Mouse (Mus musculus) induced T-regulatory cell, adult 2 months (primary cell): ENCODE measurements around the gene Arhgef7.

ENCODE experiments used
- DNase-seq: peaks from one replicate; pipeline ENCODE4 v3.0.0-alpha.2; 2012; ENCODE audit warnings: low read depth

Arhgef7 gene

GRCm38 (mm10) chr8:11717194-11717593, 10.3 kb upstream of the Arhgef7 start:
- DNase-seq: no peak

DNA sequence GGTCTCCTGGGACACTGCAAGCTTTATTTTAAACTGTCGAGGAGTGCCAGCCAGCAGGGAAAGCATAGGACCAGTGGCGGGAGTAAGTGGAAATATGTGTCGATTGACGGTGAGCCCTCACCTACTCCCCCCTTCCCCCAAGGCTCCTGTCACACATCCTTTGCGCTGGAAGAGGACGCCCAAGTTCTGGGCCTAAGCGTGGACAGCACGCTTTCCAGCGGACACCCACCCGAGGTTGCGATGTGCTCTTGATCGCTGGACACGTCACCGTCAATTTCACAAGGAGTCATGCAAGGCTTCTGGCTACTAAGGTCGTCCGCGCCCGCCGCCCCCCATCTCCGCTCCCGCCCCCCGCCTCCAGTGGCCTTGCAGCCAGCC, 259 bp upstream of the Arhgef7 start:
- no peak for DNase-seq

DNA sequence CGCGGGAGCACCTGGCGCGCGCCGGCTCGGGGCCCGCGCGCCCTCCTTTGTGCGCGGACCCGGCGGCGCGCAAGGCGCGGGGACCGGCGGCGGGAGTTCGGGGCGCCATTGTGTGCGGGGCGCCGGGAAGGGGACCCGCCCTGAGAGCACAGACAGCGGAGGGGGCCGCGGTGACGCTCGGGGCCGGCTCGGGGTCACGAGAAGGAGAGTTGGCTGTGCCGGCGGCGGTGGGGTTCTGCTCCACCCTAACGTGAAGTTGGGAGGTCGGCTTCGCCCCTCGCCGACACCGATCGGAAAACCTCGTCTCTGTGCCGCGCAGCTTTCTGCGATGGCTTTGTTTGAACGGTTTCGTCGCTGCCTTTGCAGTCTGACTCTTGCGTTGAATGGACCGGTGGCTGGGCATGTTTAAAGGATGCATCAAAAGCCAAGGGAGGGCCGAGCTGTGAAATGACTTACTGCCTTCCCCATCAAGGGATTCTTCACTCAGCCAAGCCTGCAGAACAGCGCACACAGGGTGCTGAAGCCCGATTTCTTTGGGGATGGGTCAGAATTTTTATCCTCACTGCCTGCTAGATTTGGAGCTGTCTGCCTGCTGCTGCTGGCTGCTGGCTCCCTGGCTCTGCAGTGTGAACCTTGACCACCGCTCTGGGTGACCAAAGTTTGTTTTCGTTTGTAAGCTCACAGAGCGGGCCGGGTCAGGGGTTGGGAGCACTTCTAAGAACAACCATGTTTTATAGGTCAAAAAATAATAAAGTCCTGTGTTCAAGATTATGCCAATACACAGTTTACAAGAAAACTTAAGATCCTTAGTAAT, 1.2 kb downstream of the Arhgef7 start:
- no peak for DNase-seq

GRCm38 (mm10) chr8:11730271-11730940, 2.9 kb downstream of the Arhgef7 start:
- DNase-seq: no peak

DNA sequence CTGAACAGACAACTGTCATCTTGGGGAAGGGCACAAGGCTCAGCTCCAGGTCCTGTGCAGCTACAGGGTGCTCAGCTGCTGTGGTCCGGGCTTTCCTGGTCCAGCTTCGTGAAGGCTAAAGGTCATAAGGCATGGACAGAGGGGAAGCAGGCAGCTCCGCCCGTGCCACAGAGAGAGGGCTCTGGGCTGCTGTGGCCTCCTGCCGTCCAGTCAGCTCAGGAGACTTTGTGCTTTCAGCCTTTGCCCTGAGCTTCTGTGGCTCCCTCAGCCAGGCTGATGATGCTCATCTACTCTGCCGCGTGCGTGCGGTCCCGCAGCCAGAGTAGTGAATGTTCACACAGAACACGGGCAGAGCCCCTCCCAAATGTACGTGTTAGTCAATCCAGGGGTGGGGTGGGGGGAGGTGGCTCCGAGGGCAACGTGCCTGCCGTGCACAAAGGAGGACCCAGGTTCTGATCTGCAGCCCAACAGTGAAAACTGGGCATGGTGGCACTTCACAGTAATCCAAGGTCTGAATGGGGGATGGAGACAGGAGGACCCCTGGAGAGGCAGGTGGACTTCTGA, 8.2 kb downstream of the Arhgef7 start:
- no peak for DNase-seq

- no peak for DNase-seq
These were observed 9.6 kb downstream of the Arhgef7 start for GRCm38 (mm10) chr8:11737096-11737495.

DNA sequence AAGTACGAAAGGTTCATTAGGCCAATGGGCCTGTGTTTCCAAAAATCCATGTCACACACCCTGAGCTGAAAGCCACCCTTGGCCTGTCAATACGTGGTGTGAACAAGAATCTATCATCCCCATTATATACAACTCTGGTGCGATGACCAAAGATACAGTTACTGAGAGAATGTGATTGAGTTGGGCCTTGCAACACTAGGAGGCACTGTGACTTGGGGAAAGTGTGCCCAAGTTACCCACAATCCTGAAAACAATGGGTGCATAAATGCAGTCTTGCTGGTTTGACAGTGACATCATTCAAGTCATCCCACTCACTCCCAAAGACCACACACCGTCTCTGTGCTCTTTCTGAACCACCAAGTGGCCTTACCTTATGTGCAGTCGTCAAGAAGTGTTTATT, 11.6 kb downstream of the Arhgef7 start:
- DNase-seq: no peak

- DNase-seq: no peak
These were observed 13.3 kb downstream of the Arhgef7 start for GRCm38 (mm10) chr8:11740857-11741256.

- DNase-seq: no peak
These were observed 16.1 kb downstream of the Arhgef7 start for GRCm38 (mm10) chr8:11743580-11743979.

DNA sequence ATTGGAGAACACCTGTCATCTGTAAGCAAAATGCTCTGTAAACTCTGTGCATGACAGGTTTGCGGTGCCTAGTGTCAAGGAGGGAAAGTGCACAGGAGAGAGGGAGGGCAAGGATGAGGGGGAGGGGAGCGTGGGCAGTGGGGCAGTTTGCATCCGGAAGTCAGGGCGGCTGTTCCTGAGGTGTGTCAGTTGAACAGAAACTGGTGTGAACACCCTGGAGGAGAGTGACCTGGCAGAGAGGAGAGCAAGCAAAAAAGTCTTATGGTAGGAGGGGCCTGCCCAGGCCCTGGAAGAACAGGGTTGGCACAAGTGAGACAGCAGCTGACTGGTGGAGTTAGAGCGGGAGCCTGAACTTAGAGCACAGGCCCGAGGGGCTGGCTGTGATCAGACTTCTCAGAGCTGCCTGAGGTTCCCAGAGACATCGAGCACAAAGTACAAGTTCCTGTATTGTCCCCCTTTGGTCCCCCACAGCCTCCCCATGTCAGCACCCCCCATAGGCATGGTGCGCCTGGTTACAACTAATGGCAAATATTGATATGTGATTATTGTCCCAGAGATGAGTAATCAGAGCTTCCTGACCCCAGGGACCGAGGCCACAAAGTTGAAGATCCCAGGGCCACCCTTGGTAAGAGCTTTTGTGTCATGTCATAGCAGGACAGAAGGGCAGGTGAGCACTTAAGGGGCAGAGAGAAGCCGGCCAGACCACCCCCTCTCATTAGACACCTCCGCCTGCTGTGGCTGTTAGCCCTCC, 19.5 kb downstream of the Arhgef7 start:
- DNase-seq: no peak

DNA sequence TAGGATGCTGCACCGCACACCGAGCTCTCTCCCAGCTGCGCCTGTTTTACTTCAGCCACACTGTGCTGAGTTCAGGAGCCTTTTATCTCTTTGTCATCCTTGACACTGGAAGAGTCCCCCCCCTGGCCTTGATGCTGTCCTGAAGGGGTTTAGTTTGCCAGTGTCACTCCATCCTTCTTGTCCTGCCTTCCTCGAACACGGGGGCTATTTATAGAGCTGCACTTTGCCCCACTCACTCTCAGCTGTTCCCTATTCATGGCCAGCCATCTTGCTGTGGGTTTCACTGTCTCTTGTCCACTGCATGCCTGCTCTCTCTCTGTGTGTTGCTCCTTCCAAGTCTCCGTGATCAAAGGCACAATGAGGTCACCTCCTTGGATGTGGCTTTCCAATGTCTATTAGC, 22.0 kb downstream of the Arhgef7 start:
- DNase-seq: no peak

- no peak for DNase-seq
These were observed 24.8 kb downstream of the Arhgef7 start for GRCm38 (mm10) chr8:11752338-11752737.

DNA sequence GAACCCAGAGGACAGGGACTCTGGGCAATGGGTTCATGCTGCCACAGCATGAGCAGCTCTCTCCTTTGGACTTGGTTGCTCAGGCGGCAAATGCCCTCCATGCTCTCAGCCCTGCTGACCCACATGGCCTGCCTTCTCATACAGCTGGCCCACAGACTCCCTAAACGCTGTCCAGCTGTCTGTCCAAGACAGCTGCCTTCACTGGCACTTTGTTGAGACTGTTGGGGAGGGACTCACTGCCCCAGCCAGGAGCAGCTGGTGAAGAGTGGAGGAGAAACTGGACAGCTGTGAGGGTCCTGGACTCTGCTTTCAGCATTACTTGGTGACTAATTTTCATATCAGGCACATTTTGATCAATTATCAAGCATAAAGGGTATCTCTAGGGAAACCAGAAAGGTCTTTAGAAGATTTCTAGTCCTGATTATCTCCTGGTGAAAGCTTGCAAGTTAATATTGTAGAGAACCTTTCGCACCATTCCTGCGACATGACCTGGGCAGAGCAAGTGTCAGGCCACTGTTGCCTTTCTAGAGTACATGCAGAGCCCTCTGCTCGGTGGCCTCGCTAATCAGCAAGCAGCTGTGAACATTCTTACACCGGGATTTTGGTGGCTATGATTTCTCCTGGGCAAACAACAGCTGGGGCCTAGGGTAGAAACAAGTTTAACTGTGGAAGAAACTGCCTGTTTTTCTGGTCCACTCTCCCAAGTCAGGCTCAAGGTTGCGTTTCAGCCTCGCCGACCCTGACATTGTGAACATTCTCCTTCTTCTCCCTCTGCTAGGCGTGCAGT, 25.8 kb downstream of the Arhgef7 start:
- DNase-seq: no peak

DNA sequence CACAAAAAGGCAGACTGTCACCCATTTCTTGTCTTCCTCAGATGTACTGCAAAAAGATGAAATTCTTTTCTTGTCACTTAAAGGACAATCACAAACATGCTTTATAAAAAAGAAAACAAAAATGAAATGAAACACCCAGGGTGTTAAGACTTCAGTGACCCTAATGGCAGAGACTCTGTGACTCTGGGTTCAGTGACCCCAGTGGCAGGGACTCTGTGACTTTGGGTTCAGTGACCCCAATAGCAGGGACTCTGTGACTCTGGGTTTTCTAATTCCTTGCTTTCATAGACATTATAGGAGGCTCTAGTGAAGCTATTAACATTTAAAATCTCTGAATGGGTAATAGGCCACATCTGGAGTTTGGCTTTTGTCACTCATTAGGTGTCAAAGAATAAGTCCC, 27.2 kb downstream of the Arhgef7 start:
- no peak for DNase-seq

- DNase-seq: peak; percentile 93
These were observed 28.4 kb downstream of the Arhgef7 start for GRCm38 (mm10) chr8:11755873-11756272.

DNA sequence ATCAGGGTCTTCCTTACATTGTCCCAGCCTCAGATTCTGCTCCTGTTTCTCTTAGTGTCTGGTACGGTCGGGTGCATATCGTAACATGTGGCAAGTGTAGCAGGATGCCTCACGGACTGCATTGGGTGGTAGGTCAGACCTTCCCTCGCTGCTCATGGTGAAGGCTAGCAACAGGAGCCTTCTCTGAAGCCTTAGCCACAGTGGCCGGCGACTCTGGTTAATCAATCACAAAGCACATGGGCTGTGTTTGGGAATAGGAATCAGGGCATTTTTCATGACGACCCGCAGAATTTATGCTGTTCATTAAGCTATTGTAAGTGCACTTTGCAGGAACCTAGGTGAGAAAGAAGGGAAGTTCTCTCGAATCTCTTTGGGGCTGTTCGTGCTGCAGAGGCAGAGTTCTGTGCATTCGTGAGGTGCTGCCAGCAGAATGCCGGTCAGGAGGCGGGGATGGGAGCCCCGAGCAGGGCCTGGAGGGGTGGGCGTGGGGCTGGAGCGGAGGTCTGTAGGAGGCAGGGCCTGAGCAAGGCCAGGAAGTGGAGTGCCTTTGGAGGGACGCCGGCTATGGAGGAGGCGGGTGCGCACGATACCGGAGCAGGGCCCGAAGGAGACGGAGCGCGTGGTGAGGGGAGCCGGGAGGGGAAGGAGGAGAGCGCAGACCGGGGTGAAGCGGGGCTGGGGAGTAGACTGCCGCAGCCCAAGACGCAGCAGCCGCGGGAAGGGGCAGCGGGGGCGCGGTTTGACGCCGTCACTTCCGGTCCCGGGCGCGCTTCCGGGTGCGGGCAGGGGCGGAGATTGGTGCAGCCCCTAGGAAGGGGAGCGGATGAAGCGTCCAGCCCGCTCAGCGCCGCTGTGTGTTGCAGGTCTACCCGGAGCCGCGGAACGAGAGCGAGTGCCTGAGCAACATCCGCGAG, 30.3 kb downstream of the Arhgef7 start:
- peak; percentile 95 for DNase-seq

DNA sequence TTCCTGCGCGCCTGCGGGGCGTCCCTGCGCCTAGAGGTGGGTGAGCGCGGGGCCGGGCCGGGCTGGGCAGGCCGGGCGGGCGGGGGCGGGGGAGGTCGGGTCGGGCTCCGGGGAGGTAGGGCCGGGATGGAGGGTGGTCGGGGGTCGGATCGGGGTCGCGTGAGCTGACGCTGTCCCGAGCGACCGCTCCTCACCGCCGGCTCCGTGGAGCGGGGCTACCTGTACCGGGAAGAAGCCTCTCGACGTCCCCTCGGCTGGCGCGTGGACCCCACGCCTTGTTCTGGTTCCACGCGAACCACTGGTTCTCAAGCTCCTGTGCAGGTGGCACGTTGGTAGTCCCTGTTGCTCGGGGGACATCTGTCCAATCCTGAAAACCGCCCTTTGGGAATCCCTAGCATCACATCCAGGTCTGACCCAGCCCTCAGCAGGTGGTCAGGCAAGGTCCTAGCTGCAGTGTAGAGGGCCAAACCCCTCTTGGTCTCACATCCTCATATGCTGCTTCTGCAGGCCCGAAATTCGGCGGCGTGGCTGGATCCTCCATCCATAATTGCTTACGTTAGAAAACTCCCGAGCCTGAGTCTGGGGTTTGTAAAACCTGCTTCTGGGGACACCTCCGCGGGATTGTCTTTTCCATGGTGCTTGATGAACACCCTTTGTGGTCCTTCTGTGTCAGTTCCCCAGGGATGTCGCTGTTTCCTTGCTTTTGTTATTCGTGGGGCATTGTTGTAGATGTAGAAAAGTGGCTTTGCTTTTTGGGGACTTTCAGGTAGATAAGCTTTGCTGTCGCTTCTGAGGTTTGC, 31.2 kb downstream of the Arhgef7 start:
- DNase-seq: peak; percentile 41

- DNase-seq: no peak
These were observed 34.0 kb downstream of the Arhgef7 start for GRCm38 (mm10) chr8:11761551-11761950.

DNA sequence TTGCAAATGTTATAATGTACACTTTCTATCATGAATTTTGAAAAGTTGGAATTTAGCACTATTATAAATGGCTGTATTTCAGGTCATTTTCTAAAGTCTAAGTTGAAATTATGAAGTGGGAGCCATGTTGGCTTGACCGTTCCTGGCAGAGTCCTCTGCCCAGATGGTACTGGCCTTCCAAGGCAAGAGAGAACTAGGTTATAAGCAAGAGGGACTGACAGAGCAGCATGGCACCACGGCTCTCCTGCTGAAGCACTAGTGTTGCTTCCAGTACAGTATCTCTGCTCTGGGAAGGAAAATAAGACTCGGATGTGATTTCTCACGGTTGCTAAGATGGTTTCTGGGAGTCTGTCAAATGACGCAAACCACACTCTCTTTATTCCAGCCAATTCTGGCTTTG, 34.5 kb downstream of the Arhgef7 start:
- no peak for DNase-seq

GRCm38 (mm10) chr8:11762821-11763220, 35.3 kb downstream of the Arhgef7 start:
- no peak for DNase-seq
